Mouse (Mus musculus) splenic B cell, adult 2 months (primary cell): ENCODE results near the gene Adi1.

Experiments
- DNase-seq: peaks from one replicate; pipeline ENCODE4 v3.0.0-alpha.2; 2011; ENCODE audit warnings: low read depth, low spot score
- H3K27me3 ChIP-seq: 2 replicates; pipeline ENCODE4 v1.6.1; 2012; ENCODE audit warnings: mild to moderate bottlenecking, low read length, moderate library complexity, mixed read lengths; ENCODE audit not compliant: control insufficient read depth, poor library complexity, insufficient read depth, severe bottlenecking
- H3K36me3 ChIP-seq: 2 replicates; pipeline ENCODE4 v1.6.1; 2012; ENCODE audit warnings: mild to moderate bottlenecking, low read length, moderate library complexity, mixed read lengths; ENCODE audit not compliant: control insufficient read depth, poor library complexity, insufficient read depth, severe bottlenecking

Gene Adi1

DNA sequence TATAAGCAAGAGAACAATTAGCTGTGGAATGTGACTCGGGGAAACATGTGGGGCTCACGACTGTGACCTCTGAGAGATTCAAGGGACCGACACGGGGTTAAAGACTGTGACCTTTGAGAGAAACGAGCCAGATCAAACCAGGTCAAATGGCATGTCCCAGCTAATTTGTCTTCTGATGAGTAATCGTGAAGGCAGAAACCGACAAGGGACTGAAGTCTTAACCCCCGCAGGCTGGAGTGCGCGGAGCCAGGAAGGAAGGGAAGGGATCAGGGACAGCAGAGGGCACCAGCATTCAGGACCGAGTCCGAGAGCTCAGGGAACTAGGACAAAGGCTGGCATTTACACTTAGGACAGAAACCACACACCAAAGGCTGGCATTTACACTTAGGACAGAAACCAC, 29.4 kb downstream of the Adi1 start:
- DNase-seq, result no peak
- no peaks in the 10 kb centered on the region for H3K27me3 ChIP-seq
- no peaks in the 10 kb centered on the region; the same call in 1 of the 2 replicates for H3K36me3 ChIP-seq

DNA sequence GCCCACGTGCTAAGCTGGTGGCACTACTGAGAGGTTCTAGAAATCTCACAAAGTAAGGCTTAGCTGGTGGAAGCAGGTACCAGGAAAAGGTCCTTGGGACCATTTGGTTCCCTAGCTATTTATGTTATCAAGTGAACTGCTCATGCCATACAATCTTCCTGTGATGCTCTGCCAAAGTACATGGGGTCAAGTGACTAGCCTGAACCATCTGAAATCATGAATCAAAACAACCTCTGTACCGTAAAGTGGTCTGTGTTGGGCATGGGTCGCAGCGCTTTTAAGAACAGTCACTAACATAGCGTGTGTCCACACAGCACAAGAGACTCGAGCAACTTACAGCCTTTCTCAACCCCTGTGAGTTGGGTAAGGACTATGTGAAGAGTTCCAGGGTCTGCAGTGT, 30.2 kb downstream of the Adi1 start:
- Histone ChIP-seq H3K27me3 (no peaks in the 10 kb centered on the region), H3K36me3 (no peaks in the 10 kb centered on the region; the same call in 1 of the 2 replicates)
- no peak for DNase-seq

DNA sequence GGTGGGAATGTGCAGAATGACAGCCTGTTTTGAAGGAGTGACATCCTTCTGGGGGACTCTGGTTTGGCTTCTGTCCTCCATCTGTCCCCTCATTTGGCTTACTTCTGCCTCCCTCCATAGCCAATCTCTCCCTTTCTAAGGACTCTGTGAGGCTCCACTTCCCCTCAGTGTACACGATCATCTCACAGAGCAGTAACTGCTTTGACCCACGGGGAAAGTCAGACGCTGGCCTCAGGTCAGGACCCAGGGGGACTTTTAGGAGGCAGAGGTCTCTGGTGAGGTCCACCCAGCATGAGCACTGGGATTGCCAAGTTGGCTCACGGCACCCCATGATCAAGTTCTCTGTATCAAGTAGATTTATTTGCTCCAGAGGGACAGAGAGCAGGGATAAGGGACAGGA, 33.1 kb downstream of the Adi1 start:
- no peak for DNase-seq
- Histone ChIP-seq H3K36me3 (peaks cover 1% of the 10 kb centered on the region), H3K27me3 (no peaks in the 10 kb centered on the region)

DNA sequence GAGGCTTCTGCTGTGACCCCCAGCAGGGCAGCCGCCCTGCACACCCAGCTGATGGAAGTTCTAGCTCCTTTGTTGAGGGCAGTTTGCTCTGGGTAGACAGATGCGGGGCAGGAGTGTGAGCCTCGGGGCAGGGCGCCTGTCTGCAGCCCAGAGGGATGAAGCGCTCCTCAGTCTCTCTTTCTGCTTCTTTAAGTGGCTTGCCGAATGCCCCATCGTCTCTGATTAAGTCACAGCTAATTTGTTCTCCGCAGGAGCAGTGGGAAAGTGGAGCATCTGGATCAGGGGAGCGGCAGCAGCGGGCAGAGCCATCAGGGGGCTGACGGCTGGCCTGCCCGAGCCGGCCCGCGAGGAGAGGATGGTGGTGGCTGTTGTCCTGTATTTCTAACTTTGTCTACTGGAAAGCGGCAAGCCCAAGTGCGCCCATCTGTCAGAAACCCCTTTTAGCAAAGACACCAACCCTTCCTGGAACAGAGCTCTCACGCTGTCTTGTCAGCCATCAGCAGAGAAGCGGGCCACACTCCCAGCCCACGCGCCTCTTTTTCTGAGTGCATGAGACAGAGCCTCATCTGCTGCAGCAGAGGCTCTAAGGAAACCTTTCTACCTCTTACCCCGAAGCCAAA, 35.6 kb downstream of the Adi1 start:
- no peaks in the 10 kb centered on the region for H3K27me3 ChIP-seq
- H3K36me3 ChIP-seq, result peaks cover 1% of the 10 kb centered on the region
- no peak for DNase-seq

DNA sequence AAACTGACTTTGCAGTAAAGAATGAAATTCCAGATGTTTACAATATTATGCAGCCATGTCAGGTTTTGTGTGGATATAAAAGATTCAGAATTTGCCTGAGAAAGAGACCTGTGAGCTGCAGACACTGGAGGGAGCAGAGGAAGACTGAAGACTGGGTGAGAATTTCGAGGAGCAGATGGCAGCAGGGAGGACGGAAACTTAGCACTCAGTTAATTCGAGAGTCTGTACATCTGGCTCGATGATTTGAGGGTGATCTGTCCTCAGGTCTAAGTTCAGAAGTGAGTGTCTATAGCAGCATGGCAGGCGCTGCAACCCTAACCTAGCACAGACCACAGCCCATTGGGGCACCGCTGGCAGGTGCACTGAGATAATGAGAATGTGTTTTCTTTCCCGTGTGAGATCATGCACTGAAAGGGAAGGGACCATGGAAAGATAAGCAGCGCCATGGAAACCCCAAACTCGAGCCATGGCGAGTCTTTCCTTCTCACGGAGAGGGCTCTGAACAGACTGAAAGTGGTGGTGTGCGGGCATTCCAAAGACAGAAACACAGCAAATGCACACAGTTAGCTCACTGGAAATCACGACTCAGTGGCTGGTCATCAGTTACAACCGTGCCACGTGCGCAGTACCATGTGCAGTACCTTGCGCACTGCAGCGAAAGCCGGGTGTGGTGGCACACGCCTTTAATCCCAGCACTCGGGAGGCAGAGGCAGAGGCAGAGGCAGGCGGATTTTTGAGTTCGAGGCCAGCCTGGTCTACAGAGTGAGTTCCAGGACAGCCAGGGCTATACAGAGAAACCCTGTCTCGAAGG, 40.0 kb downstream of the Adi1 start:
- no peak for DNase-seq
- Histone ChIP-seq H3K36me3 (peaks cover 5% of the 10 kb centered on the region), H3K27me3 (no peaks in the 10 kb centered on the region)

DNA sequence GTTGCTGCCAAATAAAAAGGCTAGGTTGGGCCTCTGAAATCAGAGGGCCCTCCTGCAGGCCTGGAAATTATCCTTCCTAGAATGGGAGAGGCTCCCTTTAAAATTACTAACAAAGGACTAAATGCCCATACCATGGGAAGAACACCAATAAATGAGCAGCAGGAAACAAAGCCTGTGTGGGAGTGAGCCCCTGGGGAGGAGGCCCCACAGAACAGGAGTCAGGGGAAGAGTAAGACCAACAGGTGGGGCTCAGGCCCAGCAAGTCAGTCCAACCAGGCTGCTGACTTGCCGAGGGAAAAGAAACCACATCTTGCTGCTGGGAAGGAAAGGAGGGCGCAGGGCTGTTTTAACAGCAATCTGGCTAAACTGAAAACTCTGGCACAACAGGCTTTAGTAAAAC, 42.0 kb downstream of the Adi1 start:
- H3K36me3 ChIP-seq, result peaks cover 9% of the 10 kb centered on the region
- no peak for DNase-seq
- H3K27me3 ChIP-seq, result no peaks in the 10 kb centered on the region

DNA sequence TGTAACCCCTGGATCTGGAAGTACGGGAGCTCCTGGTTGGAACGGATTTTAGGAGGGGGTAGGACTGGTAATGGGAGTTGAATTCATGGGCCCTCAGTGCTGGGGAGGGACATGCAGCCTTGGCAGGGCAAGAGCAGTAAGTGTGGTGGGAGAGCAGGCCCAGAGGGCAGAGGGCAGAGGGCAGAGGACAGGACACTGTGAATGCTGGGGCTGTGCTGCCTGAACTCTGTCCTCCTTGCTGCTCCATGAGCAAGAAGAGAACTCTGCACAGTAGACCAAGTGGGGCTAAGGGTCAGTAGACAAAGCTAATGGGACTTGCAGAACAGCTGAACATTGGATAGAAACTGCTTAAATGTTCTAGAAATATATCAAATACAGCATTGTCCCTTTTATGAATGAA, 43.1 kb downstream of the Adi1 start:
- no peak for DNase-seq
- H3K36me3 ChIP-seq, result peaks cover 9% of the 10 kb centered on the region
- no peaks in the 10 kb centered on the region for H3K27me3 ChIP-seq

DNA sequence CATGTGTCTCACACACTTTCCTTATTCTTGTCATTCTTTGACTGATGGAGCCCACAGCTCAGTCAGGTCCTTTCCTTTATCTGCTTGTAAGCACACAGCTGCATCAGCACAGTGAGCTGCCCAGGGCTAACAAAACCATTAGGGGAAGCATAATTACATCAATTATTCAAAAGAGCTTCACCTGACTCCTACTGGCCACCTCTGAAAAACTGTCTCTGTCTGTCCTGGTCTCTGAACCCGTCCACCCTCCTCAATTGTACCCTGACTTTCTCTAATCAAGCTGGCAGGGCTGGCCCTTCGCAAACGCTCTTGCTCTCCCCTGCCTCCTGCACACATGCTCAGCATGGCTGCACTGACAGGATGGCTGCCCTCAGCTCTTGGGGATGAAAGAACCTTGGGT, 49.3 kb downstream of the Adi1 start:
- Histone ChIP-seq H3K36me3 (peaks cover 6% of the 10 kb centered on the region), H3K27me3 (no peaks in the 10 kb centered on the region)
- no peak for DNase-seq

DNA sequence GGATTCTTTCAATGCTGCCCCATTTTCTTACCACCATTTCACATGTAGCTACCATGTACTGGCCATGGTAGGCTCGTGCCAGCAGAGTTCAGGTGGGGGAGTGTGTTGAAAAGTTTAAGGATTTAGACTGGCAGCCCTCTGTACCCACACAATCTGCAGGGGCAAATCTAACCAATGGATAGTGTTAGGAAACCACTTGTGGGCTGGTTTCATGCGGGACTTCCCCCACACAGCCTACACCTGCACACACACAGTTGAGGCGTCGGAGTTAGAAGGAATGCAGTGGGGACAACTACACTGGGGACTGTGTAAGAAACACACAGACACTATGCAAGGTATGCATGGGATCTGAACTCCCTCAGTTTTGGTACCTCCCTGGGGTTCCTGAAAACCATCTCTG, 51.2 kb downstream of the Adi1 start:
- DNase-seq, result no peak

DNA sequence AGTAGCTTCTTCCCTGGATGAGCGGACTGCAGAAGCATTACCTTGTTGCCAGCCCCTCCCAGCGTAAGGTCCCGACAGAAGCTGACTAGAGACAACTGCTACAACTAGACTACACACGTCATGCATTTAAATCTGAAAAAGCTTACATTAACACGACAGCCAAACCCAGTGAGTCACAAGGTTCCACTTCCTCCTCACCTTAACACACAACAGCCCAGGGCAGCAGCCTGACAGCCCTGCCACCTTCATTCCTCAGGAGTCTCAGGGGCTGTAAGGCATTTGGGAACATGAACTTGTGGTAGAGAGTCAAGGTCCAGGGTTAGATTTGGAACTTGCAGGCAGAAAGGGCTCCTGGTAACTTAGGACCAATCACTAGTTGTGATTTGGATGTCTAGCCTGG, 52.0 kb downstream of the Adi1 start:
- peak; percentile 12 for DNase-seq
- no peaks in the 10 kb centered on the region for H3K27me3 ChIP-seq
- peaks cover 4% of the 10 kb centered on the region; the same call in 1 of the 2 replicates for H3K36me3 ChIP-seq

More for the DNA sequence above, 51.2 kb downstream of the Adi1 start:
- Histone ChIP-seq H3K36me3 (peaks cover 4% of the 10 kb centered on the region; the same call in 1 of the 2 replicates), H3K27me3 (no peaks in the 10 kb centered on the region)
